In genomic region chr4:59890086-59890600, GRCm38 (mm10) we compare ENCODE assay signal across 18 mouse cellular contexts. TPM values are rescaled to one million over a fixed set of nuclear protein-coding genes. Genes with fewer than 3 reads are reported as not detected.
DNase-seq lines count a peak whose midpoint lies in the region; ATAC-seq and TF ChIP-seq lines count a peak whose summit lies in the region.
"Had no signal": no experiment of that assay in that cellular context is flagged by ENCODE, and none has a peak within 500 bp of the region (broad histone marks: within the 10 kb centered on the region; RNA-seq: fewer than 3 reads in every experiment).

No protein-coding gene starts in this region.

- no peak overlapping the region for H3K9ac ChIP-seq in liver, adult 2 months (ENCODE audit: low read depth, low read length)
- H3K9ac ChIP-seq in liver, embryonic 11.5 days (ENCODE audit: low read depth, low read length), result no peak overlapping the region
- no peak overlapping the region for H3K9ac ChIP-seq in heart, embryonic 13.5 days
- H3K9ac ChIP-seq in neural tube, embryonic 15.5 days (replicated peaks), result no peak overlapping the region
- no peak overlapping the region for H3K9ac ChIP-seq in forebrain, embryonic 15.5 days (replicated peaks)
- H3K9ac ChIP-seq: embryonic facial prominence, embryonic 12.5 days; lung, embryonic 15.5 days; stomach, embryonic 15.5 days had no signal

- H3K4me1 ChIP-seq in liver, adult 2 months (ENCODE audit: control insufficient read depth, insufficient read depth, low read length), result 0 out of 2 replicates have a peak, but pooled peaks cover 2% of the 10 kb centered on the region
- no peaks in the 10 kb centered on the region for H3K4me1 ChIP-seq in liver, embryonic 11.5 days (replicated peaks; ENCODE audit: control insufficient read depth, insufficient read depth, low read length)
- peaks cover 37% of the 10 kb centered on the region for H3K4me1 ChIP-seq in heart, embryonic 13.5 days
- no peaks in the 10 kb centered on the region for H3K4me1 ChIP-seq in neural tube, embryonic 15.5 days
- H3K4me1 ChIP-seq in forebrain, embryonic 15.5 days, result no peaks in the 10 kb centered on the region
- H3K4me1 ChIP-seq: embryonic facial prominence, embryonic 12.5 days; forebrain, embryonic 10.5 days; lung, embryonic 15.5 days; midbrain, embryonic 10.5 days; stomach, embryonic 15.5 days had no signal

- H3K36me3 ChIP-seq in liver, adult 2 months (ENCODE audit: control insufficient read depth, insufficient read depth, low read length), result peaks cover 6% of the 10 kb centered on the region
- peaks cover 1% of the 10 kb centered on the region for H3K36me3 ChIP-seq in liver, embryonic 11.5 days (ENCODE audit: control insufficient read depth, insufficient read depth, low read length)
- H3K36me3 ChIP-seq in heart, embryonic 13.5 days, result peaks cover 40% of the 10 kb centered on the region
- H3K36me3 ChIP-seq in neural tube, embryonic 15.5 days, result peaks cover 39% of the 10 kb centered on the region
- H3K36me3 ChIP-seq in forebrain, embryonic 15.5 days, result peaks cover 5% of the 10 kb centered on the region; the same call in 1 of the 2 replicates

- WGBS in liver, adult 2 months, result 75% methylated on average over 6 of the region's 6 CpGs
- WGBS in liver, embryonic 11.5 days, result 89% methylated on average over 6 of the region's 6 CpGs
- 45% methylated on average over 6 of the region's 6 CpGs for WGBS in heart, embryonic 13.5 days
- 91% methylated on average over 6 of the region's 6 CpGs for WGBS in neural tube, embryonic 15.5 days
- WGBS in forebrain, embryonic 15.5 days, result 89% methylated on average over 6 of the region's 6 CpGs

- H3K4me3 ChIP-seq in liver, adult 2 months (ENCODE audit: insufficient read depth, low read depth, low read length), result no peak overlapping the region
- no peak overlapping the region for H3K4me3 ChIP-seq in liver, embryonic 11.5 days (ENCODE audit: low read depth, low read length)
- H3K4me3 ChIP-seq in heart, embryonic 13.5 days, result no peak overlapping the region
- H3K4me3 ChIP-seq in neural tube, embryonic 15.5 days (replicated peaks), result no peak overlapping the region
- no peak overlapping the region for H3K4me3 ChIP-seq in forebrain, embryonic 15.5 days
- H3K4me3 ChIP-seq: embryonic facial prominence, embryonic 12.5 days; forebrain, embryonic 10.5 days; gastrocnemius, adult 2 months; lung, embryonic 15.5 days; midbrain, embryonic 10.5 days; stomach, embryonic 15.5 days had no signal

- H3K79me2 ChIP-seq in liver, adult 2 months (ENCODE audit: control insufficient read depth, insufficient read depth, low read length), result no peaks in the 10 kb centered on the region

- peak; percentile 31 for DNase-seq in liver, adult 2 months (ENCODE audit: extremely low read depth, low read depth, low spot score)
- DNase-seq in liver, embryonic 11.5 days (ENCODE audit: low spot score), result no peak
- DNase-seq in cerebellum, postnatal 14 days, result peak; percentile 74 to 88
- DNase-seq in spleen, postnatal 36 days (ENCODE audit: low spot score in 2 of 2), result no peak
- DNase-seq: adrenal gland, adult 2 months; gastrocnemius, adult 2 months; right cerebral cortex, postnatal 4 days had no signal

- no peak overlapping the region for H3K27ac ChIP-seq in liver, adult 2 months (replicated peaks; ENCODE audit: insufficient read depth, low read depth, low read length)
- H3K27ac ChIP-seq in liver, embryonic 11.5 days (ENCODE audit: low read depth, low read length), result no peak overlapping the region
- peak overlapping the region; percentile 72 for H3K27ac ChIP-seq in heart, embryonic 13.5 days (replicated peaks)
- no peak overlapping the region for H3K27ac ChIP-seq in neural tube, embryonic 15.5 days (replicated peaks)
- H3K27ac ChIP-seq in forebrain, embryonic 15.5 days (replicated peaks), result no peak overlapping the region
- H3K27ac ChIP-seq: embryonic facial prominence, embryonic 12.5 days; forebrain, embryonic 10.5 days; gastrocnemius, adult 2 months; kidney, postnatal 0 days; lung, embryonic 15.5 days; midbrain, embryonic 10.5 days; stomach, embryonic 15.5 days had no signal

- H3K27me3 ChIP-seq in liver, adult 2 months (ENCODE audit: control insufficient read depth, insufficient read depth, low read length), result no peaks in the 10 kb centered on the region
- H3K27me3 ChIP-seq in liver, embryonic 11.5 days (replicated peaks; ENCODE audit: control insufficient read depth, insufficient read depth, low read length), result no peaks in the 10 kb centered on the region
- no peaks in the 10 kb centered on the region for H3K27me3 ChIP-seq in heart, embryonic 13.5 days (replicated peaks)
- no peaks in the 10 kb centered on the region for H3K27me3 ChIP-seq in neural tube, embryonic 15.5 days (replicated peaks)
- H3K27me3 ChIP-seq in forebrain, embryonic 15.5 days, result no peaks in the 10 kb centered on the region
- H3K27me3 ChIP-seq: CH12.LX; embryonic facial prominence, embryonic 12.5 days; lung, embryonic 15.5 days; stomach, embryonic 15.5 days had no signal

- ATAC-seq in liver, embryonic 11.5 days (replicated peaks; ENCODE audit: low FRiP score), result no peak
- peak; percentile 34; the same call in 1 of the 2 replicates for ATAC-seq in heart, embryonic 13.5 days (ENCODE audit: extremely low read depth, insufficient number of reproducible peaks, low FRiP score, low TSS enrichment)
- no peak for ATAC-seq in neural tube, embryonic 15.5 days (ENCODE audit: low FRiP score)
- ATAC-seq in forebrain, embryonic 15.5 days (replicated peaks), result no peak
- ATAC-seq: inflammation-experienced regulatory T-cells, adult 6 months had no signal

- H3K4me2 ChIP-seq in liver, embryonic 11.5 days, result no peak overlapping the region
- H3K4me2 ChIP-seq in heart, embryonic 13.5 days, result no peak overlapping the region
- H3K4me2 ChIP-seq in neural tube, embryonic 15.5 days, result no peak overlapping the region
- no peak overlapping the region for H3K4me2 ChIP-seq in forebrain, embryonic 15.5 days (replicated peaks)
- H3K4me2 ChIP-seq: embryonic facial prominence, embryonic 12.5 days; lung, embryonic 15.5 days; stomach, embryonic 15.5 days had no signal

- H3K9me3 ChIP-seq in liver, embryonic 11.5 days (ENCODE audit: control insufficient read depth, low read length), result no peaks in the 10 kb centered on the region
- H3K9me3 ChIP-seq in heart, embryonic 13.5 days, result no peaks in the 10 kb centered on the region
- H3K9me3 ChIP-seq in neural tube, embryonic 15.5 days (replicated peaks), result no peaks in the 10 kb centered on the region
- no peaks in the 10 kb centered on the region for H3K9me3 ChIP-seq in forebrain, embryonic 15.5 days
- H3K9me3 ChIP-seq: embryonic facial prominence, embryonic 12.5 days; forebrain, embryonic 10.5 days; lung, embryonic 15.5 days; midbrain, embryonic 10.5 days; stomach, embryonic 15.5 days had no signal

- TF ChIP-seq CTCF in liver, adult 2 months (IDR thresholded peaks at IDR 0.05; ENCODE audit: low read depth, low read length), result no peak

- no peak for TF ChIP-seq POLR2A in liver, adult 2 months (IDR thresholded peaks at IDR 0.05; ENCODE audit: extremely low read depth, insufficient read depth, low read length)

RNA-seq across cellular contexts. Expression of gene Slc46a2, which starts 24.7 kb away (rescaled TPM):
- total RNA-seq in liver, adult 2 months (2014; rRNA removed), result not detected in 2 replicates
- polyA plus RNA-seq in liver, adult 2 months (2012; rRNA removed), result not detected in 2 replicates
- not detected in 2 replicates for polyA plus RNA-seq in liver, embryonic 11.5 days (2014; fragmentation: Nextera tagmentation; extraction: Ambion mirVana)
- 0.15 and 0.74 TPM in 2 replicates for polyA plus RNA-seq in heart, embryonic 13.5 days (2015; fragmentation: Nextera tagmentation; extraction: Ambion mirVana)
- polyA plus RNA-seq in neural tube, embryonic 15.5 days (2015; fragmentation: Nextera tagmentation; extraction: Ambion mirVana), result 0.09 and 21.1 TPM in 2 replicates
- 0.09 TPM in 1 of 2 replicates, not detected in the other for polyA plus RNA-seq in forebrain, embryonic 15.5 days (2015; fragmentation: Nextera tagmentation; extraction: Ambion mirVana)
- total RNA-seq: adrenal gland, adult 2 months; CH12.LX; gastrocnemius, adult 2 months had no signal
- polyA plus RNA-seq: adrenal gland, adult 2 months; forebrain, embryonic 10.5 days; midbrain, embryonic 10.5 days had no signal

Comparison
In these comparisons a context has a peak if more than half of its experiments do, and no peak if none do; other contexts are left out.
1. DNase-seq: peak in liver, adult 2 months (single experiment) and cerebellum, postnatal 14 days (2 of 2); none in liver, embryonic 11.5 days (single experiment) and spleen, postnatal 36 days (0 of 2).